In the genomic region with DNA sequence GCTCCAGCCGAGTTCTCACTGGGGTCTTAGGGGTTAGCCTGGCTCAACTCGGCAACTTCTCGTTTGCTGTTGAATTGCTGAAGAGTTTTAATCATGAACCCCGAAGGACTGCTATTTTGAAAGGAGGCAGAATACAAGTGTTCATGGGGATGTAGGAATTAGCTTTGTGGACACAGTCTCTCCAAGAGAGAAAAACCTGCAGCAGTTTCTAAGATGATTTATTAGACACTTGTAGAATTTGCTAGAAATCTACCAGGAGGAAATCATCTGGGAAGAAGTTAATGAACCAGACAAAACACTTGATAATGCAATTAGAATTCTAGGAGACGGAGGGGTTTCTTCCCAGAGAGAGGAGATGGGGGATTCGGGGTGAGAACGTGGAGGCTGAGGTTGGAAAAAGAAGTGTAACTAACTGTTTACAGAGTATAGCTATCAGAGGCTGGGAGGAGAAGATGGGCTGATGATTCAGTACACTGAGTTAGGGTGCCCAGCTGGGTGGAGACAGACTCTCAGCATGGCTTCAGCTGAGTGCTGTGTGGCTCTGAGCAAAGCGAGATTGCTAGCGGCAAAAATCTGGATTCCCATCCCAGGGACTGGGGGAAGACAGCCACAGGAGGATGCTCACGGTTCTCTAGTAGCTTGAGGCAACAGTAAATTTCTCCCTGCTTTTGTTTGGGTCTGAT, we compare ENCODE assay signal across 19 mouse cellular contexts.
A peak's percentile ranks its signal among the peaks of the same experiment; 100 is the strongest.
DNase-seq lines count a peak whose midpoint lies in the region; ATAC-seq lines count a peak whose summit lies in the region.
"Had no signal": no experiment of that assay in that cellular context is flagged by ENCODE, and none has a peak within 500 bp of the region (broad histone marks: within the 10 kb centered on the region; RNA-seq: fewer than 3 reads in every experiment).

No protein-coding gene starts in this region.

- 47% methylated on average over 10 of the region's 10 CpGs for WGBS in hindbrain, embryonic 15.5 days
- WGBS in hindbrain, embryonic 12.5 days: 69% methylated on average over 10 of the region's 10 CpGs

- no peaks in the 10 kb centered on the region for H3K36me3 ChIP-seq in hindbrain, embryonic 15.5 days
- no peaks in the 10 kb centered on the region for H3K36me3 ChIP-seq in hindbrain, embryonic 12.5 days
- H3K36me3 ChIP-seq: forebrain, embryonic 12.5 days; G1E; liver, embryonic 12.5 days; stomach, embryonic 15.5 days had no signal

- peaks cover 24% of the 10 kb centered on the region for H3K4me1 ChIP-seq in hindbrain, embryonic 15.5 days (replicated peaks)
- 0 out of 2 replicates have a peak, but pooled peaks cover 3% of the 10 kb centered on the region for H3K4me1 ChIP-seq in hindbrain, embryonic 12.5 days
- H3K4me1 ChIP-seq: forebrain, embryonic 12.5 days; liver, embryonic 12.5 days; stomach, embryonic 15.5 days had no signal

- H3K9me3 ChIP-seq in hindbrain, embryonic 15.5 days: no peaks in the 10 kb centered on the region
- no peaks in the 10 kb centered on the region for H3K9me3 ChIP-seq in hindbrain, embryonic 12.5 days (replicated peaks)
- H3K9me3 ChIP-seq: forebrain, embryonic 12.5 days; liver, embryonic 12.5 days; stomach, embryonic 15.5 days had no signal

- DNase-seq in urinary bladder, postnatal 14 days (ENCODE audit: low spot score): peak; percentile 7
- DNase-seq in urinary bladder, postnatal 25 days (ENCODE audit: low spot score): no peak
- peak; percentile 12 to 31 for DNase-seq in layer of hippocampus, postnatal 36 days
- DNase-seq in thymus, postnatal 14 days: no peak
- DNase-seq: cerebellum, postnatal 25 days; gastrocnemius, postnatal 10 days; heart, adult 18-20 months; kidney, adult 2 months; lung, embryonic 14.5 days; lung, postnatal 4 days had no signal

- H3K9ac ChIP-seq in hindbrain, embryonic 15.5 days: no peak overlapping the region
- no peak overlapping the region for H3K9ac ChIP-seq in hindbrain, embryonic 12.5 days
- H3K9ac ChIP-seq: forebrain, embryonic 12.5 days; liver, embryonic 12.5 days; lung, embryonic 14.5 days; stomach, embryonic 15.5 days had no signal

- H3K27me3 ChIP-seq in hindbrain, embryonic 15.5 days: no peaks in the 10 kb centered on the region
- no peaks in the 10 kb centered on the region for H3K27me3 ChIP-seq in hindbrain, embryonic 12.5 days
- H3K27me3 ChIP-seq: forebrain, embryonic 12.5 days; liver, embryonic 12.5 days; stomach, embryonic 15.5 days had no signal

- peak overlapping the region; percentile 10; the same call in 1 of the 2 replicates for H3K27ac ChIP-seq in hindbrain, embryonic 15.5 days (replicated peaks)
- no peak overlapping the region for H3K27ac ChIP-seq in hindbrain, embryonic 12.5 days
- H3K27ac ChIP-seq: forebrain, embryonic 12.5 days; left cerebral cortex, adult 2 months; liver, embryonic 12.5 days; stomach, embryonic 15.5 days had no signal

- no peak overlapping the region for H3K4me3 ChIP-seq in hindbrain, embryonic 15.5 days
- no peak overlapping the region for H3K4me3 ChIP-seq in hindbrain, embryonic 12.5 days
- H3K4me3 ChIP-seq: forebrain, embryonic 12.5 days; left cerebral cortex, adult 2 months; liver, embryonic 12.5 days; stomach, embryonic 15.5 days had no signal

- H3K4me2 ChIP-seq in hindbrain, embryonic 15.5 days: no peak overlapping the region
- no peak overlapping the region for H3K4me2 ChIP-seq in hindbrain, embryonic 12.5 days (replicated peaks)
- H3K4me2 ChIP-seq: forebrain, embryonic 12.5 days; liver, embryonic 12.5 days; lung, embryonic 14.5 days; midbrain, embryonic 11.5 days; stomach, embryonic 15.5 days had no signal

- no peak for ATAC-seq in hindbrain, embryonic 15.5 days (ENCODE audit: low FRiP score, low read depth)
- no peak for ATAC-seq in hindbrain, embryonic 12.5 days (ENCODE audit: low FRiP score)
- ATAC-seq in megakaryocyte progenitor cell, adult 5-6 weeks (replicated peaks; ENCODE audit: poor library complexity): no peak
- ATAC-seq: liver, embryonic 12.5 days had no signal

Comparison
In these comparisons a context has a peak if more than half of its experiments do, and no peak if none do; other contexts are left out.
1. DNase-seq: peak in urinary bladder, postnatal 14 days (single experiment) and layer of hippocampus, postnatal 36 days (2 of 2); none in urinary bladder, postnatal 25 days (single experiment) and thymus, postnatal 14 days (single experiment).